Mouse (Mus musculus) cerebellum, postnatal 25 days (tissue): ENCODE measurements around the gene Mark3.

Source experiments
- DNase-seq, 2 experiments: peaks; one replicate each; pipeline ENCODE4 v3.0.0; 2021; ENCODE audit warnings: mixed read lengths in 2 of 2

Mark3 gene

DNA sequence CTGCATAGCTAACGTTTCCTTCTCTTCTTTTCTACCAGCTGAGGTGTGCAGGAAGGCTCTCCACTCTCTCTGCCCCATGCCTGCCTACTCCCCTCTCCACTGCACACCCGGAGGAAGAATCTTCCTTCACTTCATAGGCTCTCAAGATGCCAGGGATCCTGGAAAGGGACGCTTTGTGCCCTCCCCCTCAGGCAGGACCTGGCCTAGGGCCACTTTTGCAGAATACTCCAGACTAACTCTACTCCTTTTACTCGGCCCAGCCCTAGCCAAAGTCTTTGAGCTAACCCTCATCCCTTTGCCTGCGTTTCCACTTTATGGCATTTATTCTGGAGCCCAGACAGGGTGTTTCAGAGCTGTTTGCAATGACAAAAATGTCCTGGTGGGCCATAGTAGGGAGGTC is 103.1 kb downstream of the Mark3 start:
- DNase-seq = peak in 1 of 2 experiments; percentile 61

DNA sequence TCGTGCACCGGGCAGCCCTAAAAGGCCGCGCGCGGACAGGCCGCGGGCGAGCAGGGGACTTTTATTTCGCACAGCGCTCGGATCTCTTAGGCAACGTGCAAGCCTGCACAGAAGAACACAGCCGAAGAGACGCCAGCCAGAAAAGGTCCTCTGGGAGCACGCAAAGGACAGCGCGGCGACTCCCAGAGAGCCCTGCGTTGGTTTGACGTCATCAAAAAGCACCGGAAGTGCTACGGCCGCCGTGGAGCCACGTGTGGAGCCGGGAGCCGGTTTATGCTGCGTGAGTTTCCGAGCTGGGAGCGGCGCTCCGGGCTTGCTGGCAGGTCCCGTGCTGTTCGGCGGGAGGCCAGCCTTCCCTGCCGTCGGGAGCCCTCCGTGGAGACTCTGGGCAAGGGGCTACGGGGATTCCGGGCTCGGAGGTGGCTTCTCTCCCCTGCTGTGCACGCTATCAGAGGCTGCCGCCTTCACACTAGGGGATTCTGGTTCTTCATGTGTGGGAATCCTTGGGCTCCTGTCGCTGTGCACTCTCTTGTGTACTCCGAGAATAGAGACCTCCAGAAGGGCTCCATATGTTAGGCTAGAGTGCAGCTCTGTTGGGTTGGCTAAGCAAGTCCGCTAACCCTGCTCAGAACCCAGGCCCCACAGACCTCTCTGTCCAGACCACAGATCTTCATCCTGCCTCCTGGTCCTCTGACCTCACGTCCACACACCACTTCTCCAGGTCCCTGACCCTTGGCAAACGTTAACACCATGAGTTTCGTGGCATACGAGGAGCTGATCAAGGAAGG is 103.8 kb downstream of the Mark3 start, which contains the start of gene Trmt61a:
Gene Trmt61a, plus strand, starts transcription at position 224 of the 788 bp plus-strand sequence.
- DNase-seq = peak; percentile 92 to 94

DNA sequence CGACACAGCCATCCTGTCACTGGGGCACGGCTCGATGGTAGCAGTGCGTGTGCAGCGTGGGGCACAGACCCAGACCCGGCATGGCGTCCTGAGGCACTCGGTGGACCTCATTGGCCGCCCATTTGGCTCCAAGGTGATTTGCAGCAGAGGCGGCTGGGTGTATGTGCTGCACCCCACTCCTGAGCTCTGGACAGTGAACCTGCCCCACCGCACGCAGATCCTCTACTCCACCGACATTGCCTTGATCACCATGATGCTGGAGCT is 104.3 kb downstream of the Mark3 start:
- DNase-seq = no peak

DNA sequence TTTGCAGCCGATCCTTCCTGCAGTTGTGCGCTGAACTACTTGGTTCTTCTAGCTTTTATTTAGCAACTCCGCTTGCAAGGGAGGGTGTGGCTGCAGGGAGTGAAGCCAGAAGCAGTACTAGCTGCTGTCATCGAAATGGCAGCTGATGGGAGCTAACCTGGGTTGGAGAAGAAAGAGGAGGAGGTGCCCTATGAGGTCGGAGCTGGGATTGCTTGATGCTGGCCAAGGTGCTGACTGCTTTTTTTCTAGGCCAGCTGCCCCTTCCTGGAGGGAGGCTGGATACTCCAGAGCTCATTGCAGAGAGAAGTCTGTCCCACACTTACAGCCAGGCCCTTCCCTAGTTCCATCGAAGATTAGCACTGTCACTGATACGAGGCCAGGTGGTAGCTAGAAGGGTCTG is 104.7 kb downstream of the Mark3 start:
- no peak for DNase-seq

DNA sequence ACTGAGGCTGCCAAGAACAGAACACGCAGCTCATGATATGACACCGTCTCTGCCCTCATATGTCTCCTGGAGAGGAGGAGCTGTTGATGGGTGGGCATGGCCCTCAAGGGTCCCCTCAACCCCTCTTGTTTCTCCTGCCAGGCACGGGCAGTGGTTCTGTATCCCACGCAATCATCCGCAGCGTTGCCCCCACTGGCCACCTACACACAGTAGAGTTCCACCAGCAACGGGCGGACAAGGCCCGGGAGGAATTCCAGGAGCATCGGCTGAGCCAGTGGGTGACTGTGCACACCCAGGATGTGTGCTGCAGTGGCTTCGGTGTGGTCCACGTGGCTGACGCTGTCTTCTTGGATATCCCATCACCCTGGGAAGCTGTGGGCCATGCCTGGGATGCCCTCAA is 106.3 kb downstream of the Mark3 start:
- DNase-seq = no peak

DNA sequence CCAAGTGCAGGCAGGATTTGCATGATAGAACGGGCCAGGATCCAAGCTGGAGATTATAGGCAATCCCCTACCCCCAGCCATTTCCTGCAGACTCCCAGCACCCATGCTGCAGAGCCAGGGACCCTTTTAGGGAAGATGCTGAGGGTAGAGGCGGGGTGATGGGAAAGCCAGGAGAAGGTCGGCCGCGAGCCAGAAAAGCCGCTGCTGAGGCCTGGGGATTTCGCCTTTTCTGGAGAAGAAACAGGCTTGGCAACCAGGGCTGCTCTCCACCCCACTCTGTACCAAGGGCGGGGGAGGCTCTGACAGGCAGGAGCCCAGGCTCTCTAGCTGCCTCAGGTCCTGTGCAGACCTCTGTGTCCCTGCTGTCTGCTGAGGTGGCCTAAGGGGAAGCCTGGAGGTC is 107.0 kb downstream of the Mark3 start:
- no peak for DNase-seq

DNA sequence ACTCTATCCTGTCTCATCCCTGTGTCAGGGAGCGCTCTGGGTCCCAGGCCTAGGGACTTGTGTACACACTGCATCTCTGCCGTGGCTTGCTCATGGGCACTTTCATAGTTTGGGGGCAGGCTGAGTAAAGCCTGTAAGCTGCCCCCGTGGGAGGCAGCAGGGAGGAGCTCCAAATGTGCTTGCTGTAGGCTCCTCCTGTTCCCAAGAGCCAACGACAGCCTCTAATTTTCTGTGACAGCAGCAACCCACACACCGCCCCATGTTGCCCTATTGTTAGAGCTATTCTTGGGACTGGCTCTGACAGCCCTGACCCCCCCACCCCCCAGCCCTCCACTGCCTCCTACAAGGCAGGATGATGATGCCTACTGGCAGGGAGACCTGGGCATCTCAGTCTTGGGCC is 107.7 kb downstream of the Mark3 start:
- DNase-seq = no peak

DNA sequence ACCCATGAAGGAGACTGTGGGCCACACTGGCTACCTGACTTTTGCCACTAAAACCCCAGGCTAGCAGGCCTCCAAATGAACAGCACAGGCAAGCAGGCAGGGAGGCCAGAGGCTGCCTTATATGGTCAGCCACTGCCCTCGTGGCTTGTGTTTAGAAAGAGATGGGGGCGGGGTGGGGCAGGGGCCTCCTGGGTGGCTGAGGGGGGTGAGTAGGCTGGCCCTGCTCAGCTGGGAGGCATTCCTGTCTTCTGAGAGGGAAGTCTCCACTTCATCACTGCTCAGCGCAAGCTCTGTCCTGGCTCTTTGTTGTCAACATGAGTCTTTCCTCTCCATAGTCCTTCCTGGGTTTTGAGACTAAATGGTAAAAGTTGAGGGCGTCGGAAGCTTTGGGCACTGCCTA is 108.5 kb downstream of the Mark3 start:
- no peak for DNase-seq

DNA sequence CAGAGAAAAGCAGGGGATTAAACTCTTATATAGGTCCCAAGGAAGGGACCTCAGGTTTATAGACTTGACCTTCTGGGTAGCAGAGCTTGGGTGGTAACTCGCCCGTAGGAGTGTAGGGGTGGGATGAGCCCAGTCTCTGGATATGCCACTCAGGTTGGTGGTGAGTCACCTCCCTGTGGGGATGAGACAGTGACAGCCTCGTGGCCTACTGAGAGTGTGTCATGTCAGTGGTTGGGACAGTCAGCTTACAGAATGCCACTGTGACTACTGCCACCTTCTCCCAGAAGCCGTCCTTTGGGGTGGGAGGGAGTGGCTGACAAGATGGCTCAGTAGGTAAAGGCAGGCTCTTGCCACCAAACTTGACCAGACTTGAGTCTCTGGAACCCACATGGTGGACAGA is 112.1 kb downstream of the Mark3 start:
- DNase-seq = no peak

DNA sequence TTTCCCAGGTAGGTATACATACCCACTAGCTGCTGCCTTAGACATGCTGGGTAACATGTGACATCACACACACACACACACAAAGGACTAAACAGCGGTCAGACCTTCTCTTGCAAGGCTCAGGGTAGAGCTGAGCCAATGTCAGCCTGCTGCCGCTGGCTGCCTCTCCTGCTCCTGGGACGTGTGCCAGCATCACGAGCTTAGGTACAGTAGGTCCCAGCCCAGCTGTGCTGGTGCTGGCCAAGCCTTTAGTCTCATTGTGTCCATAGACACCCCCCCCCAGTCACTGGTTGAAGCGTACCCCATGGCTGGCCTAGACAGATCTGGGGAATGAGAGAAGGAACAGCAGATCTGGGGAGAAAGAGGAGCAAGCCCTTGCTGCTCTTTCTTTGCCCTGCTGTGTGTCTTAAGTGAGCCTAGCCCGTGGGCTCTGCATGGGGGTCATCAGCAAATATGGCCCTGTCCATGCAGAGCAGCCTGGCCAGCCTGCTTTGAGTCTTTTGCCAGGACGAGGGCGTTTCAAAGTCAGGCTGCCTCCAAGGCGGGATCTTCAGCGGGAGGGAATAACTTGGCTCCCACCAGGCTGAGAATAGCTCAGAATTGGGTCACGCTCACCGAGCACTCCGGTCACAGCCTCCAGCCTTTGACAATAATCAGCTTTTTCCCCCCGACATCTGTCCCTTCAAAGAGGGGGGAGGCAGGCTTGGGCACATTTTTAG is 113.2 kb downstream of the Mark3 start:
- peak; percentile 74 to 79 for DNase-seq

DNA sequence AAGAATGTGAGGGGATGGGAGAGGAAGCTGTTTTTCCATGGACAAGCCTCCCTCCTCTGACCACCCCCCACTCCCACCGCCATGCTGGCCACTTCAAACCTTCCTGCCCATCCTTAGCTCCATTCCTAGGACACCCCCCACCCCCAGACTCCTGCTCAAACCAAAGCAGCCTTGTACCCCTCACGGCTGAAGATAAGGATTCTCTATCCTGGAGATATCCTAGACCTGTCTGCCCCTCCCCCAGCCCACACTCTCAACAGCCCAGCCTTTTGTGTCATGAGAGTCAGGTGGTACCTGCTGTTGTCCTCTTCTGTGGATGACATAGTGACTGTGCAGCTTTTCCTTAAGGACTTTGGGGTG is 113.7 kb downstream of the Mark3 start:
- DNase-seq = peak in 1 of 2 experiments; percentile 72

DNA sequence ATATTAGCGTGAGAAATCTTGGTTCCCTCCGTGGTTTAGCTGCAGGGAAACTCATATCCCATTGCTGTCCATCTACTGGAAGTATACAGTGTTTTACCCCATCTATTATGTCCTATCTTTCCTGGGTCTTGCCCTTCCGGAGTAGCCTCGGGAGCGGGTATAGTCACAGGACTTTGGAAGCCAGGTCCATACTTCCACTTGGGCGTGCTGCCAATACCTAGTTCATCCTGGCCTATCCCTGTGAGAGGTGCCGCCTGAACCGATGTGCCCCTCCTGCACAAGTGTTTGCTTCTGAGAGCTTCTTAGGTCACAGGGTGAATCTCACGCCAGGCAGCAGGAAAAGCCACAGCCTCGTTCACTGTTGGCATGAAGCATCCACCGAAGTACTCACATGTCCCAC is 115.1 kb downstream of the Mark3 start:
- peak in 1 of 2 experiments; percentile 68 for DNase-seq

DNA sequence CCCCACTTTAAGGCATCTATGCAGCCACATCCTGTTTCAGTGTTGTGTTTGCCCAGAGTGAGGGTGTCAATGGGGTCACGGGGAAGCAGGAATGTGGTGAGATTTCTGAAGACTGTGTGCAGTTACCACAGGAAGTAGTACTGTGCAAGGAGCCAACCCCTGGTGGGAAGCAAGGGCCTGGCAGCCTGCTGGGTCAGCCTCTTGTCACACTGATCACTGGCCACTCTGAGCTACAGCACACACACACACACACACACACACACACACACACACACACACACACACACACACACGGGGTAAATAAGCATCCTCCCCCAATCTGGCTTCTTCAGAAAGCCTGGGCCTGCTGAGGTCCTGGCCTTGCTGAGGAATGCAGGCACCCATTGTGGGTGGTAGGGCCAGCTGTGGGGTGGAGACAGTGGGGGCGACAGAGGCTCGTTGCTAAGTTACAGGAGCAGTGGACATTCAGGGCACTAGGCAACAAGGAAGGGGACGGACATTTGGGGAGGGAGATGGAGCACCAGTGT is 117.1 kb downstream of the Mark3 start:
- DNase-seq = peak in 1 of 2 experiments; percentile 52

DNA sequence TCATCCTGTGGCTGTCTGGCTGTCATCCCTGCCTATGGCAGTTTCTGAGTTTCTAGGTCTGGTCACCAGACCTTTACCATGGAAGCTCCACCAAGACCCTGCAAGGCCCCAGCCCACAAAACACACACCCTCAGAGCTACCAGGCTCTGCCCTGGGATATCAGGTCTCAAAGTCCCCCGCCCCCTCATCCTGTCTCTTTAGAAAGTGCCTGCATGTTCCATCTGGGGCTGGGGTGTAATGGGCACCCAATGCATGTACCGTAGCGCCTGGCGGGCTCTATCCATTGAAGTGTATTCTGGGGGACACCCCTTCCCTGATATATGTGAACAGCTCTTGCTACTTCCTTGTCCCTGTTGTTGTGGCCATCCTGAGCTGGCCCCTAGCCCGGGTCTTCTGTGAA is 118.6 kb downstream of the Mark3 start:
- no peak for DNase-seq

DNA sequence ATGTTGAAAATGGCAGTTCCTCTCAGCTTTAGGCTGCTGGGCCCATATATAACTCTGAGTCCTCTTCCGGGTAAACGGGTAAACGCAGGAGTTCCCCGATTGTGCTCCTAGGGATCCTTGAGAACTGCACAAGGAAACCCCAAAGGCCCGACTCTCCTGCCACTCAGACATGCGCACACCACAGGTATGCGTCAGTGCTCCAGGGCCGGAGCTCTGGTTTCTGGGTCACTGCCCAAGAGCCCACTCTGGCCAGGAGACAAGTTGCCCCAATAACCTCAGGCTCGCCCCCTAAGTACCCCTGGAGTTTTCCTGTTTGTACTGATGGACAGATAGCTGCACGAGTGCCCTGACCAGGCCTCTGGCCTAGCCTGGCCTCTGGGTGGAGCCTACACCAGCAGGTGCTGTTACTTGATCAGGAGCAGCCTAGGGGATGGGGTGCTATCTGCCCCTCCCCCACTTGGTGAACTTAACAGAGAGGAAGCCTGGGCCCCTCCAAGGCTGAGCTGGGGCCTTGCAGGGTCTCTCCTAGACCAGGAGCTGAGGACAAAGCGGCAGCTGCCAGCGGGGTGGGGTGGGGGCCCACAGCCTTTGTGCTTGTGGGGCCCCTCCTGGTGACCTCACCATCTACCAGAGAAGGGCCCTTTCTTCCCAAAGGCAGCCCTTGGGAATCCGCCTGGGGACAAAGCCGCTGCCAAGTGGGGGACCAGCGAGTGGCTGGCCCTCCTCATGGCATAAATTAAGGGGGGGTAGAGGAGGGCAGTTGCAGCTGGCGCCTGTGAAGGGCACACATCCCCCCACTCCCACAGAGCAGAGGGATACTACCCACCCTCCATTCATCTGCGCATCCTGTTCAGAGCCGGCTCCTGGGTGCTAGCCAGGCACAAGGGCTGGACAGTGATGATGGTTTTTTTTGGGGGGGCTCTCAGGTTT is 119.3 kb downstream of the Mark3 start:
- peak; percentile 38 to 57 for DNase-seq

DNA sequence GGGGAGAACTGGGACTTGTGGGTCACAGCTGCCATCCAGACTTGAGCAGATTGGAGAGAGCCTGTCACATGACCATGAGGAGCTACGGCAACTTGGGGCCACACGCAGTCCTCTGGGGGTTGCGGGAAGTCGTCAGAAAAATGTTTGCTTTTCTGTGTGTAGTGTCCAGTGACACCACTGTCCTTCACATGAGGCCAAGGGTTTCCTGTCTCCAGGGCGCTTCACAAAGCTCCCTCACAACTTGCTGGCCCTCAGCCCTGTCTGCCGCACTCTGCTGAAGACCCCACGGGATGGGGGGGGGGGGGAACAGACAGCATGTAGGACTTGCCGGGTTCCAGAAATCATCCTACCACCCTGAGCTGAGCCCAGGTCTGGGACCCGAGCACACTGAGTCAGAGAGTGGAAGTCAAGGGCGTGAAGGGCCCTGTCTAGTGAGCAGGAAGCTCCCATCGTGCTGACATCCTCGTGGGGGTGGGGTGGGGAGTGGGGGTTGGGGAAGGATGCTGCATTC is 120.0 kb downstream of the Mark3 start:
- DNase-seq = peak; percentile 33 to 53

DNA sequence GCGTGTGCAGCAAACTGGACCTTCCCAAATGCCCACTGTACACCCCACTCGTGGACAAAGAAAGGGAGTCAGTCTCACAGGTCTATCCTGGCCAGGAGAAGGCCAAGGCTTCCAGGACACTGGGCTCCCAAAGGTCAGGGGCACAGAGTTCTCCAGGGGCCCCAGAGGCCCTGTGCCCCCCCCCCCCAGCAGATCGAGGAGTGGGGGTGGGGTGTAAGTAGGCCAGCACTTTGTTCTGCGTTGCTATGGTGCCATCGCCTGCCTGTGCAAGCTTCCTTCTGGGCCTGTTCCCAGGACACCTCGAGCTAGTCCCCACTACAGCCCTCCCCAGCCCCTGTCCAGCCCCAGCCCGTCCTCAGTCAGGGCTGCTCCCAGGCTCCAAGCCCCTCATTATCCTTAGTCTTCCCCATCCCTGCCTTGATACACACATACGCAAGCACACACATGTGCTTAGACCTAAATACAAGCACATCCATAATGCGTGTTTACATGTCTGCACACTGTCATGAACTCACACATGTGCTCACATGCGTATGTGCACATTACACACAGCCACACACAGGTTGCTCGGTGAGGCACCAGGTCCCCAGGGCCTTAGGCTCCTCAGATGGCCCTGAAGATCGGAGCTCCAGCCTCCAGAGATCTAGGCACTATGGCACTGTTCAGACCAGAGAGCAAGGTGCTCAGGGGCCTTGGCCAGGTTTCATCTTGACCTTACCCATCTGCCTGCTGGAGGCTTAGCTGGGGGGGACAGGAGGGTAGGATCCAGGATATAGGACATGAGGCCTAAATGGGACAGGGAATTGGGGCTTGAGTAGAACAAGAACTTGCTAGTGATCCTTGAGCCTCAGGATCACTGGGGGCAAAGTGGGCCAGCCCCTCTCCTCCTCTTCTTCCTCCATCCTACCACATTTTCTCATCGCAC is 120.8 kb downstream of the Mark3 start:
- peak; percentile 41 to 60 for DNase-seq

DNA sequence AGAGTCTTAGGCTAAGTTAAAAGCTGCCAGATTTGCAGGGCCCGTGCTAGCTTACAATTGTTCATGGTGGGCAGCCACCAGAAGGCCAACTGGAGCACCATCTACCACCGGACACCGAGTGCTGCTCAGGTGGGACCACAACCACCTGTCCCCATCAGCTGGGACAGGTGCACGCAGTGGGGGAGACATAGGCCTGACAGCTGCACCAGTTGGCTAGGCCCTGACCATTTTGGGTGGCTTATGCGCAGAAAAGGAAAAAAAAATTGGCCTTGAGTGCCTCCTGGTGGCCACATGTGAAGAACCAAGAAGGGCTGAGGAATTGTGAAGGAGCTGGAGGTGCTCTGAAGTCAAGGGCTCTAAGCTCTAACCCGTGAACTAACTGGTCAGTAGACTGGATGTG is 121.9 kb downstream of the Mark3 start:
- peak; percentile 84 to 87 for DNase-seq

DNA sequence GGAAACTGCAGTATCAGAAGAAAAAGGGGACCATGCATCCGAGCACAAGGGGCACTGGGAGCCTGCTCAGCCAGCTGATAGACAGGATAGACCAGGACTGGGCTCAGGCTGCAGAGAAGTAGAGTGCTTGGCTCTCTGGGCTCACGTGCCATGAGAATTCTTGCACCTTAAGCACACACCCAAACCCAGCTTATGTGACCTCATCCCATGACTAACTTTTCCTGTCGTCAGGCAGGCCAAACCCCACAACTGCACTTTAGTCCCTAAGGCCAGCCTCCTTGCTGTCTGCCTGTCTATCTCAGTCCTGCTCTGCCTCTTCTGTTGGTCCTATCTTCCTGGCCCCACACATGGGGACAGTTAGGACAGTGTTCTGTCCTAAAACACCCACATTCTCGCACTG is 123.4 kb downstream of the Mark3 start:
- DNase-seq = no peak

DNA sequence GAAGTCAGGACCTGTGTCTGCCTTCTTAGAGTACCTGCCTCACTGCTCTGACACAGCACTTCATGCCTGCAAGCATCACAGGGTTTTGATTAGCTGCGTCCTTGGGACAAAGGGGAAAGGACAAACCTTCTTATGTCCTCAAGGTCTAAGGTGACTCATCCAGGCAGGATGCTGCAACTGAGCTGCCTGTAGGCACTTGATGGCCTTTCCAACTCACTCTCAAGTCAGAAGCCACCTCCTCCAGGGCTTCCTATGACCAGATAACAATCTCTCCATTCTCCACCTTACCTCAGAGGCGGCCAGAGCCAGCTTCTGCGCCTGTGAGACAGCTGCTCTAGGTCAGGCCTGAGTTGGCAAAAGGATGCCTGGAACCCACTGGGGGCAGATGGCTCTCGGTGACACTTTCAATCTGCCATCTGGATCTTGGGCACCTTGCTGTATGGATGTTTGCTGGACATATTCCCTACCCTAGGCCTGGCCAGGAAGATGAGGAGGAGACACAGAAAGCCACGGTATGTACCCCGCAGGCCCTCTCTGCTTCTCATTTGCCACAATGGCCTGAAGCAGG is 124.1 kb downstream of the Mark3 start:
- peak; percentile 75 to 78 for DNase-seq

DNA sequence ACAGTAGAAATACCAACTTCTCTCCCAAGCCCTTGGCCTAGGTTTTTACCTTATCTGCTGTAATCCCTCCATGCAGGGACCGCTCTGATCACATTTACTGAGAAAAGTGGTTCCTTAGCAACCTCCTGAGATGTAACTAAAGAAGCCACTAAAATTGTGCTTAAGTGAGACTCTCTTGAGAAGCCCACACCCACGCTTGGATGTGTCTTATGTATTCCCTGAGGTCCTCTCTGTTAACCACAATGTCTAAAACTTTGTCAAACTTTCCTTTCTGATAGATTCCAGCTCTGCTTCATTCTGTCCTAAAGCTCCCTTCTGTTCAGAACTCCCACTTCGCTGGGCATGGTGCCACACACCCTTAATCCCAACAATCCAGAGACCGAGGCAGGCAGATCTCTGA is 125.2 kb downstream of the Mark3 start:
- no peak for DNase-seq
